Mouse (Mus musculus) liver, embryonic 11.5 days (tissue): ENCODE results near the gene Rarres1. TPM values are rescaled to one million over a fixed set of nuclear protein-coding genes. Genes with fewer than 3 reads are reported as not detected.
A peak's percentile ranks its signal among the peaks of the same experiment; 100 is the strongest.

Experiments used
- ATAC-seq: fragments of 200-750 bp; cut with Nextera tagmentation; replicated peaks from 2 replicates; pipeline ENCODE4 v1.8.0; 2017; ENCODE audit warnings: moderate number of reproducible peaks, mild to moderate bottlenecking, moderate TSS enrichment, moderate library complexity; ENCODE audit not compliant: low FRiP score
- DNase-seq: peaks from one replicate; pipeline ENCODE4 v3.0.0-alpha.2; 2017; ENCODE audit warnings: low spot score
- H3K27ac ChIP-seq: fragments of 300-500 bp; sonication (generic); 2 replicates; pipeline ENCODE4 v1.5.1; 2014; ENCODE audit warnings: mild to moderate bottlenecking, low read depth, low read length, control low read depth
- H3K27me3 ChIP-seq: fragments of 300-500 bp; sonication (generic); replicated peaks from 2 replicates; pipeline ENCODE4 v1.6.1; 2014; ENCODE audit warnings: low read length, mixed read lengths; ENCODE audit not compliant: control insufficient read depth, insufficient read depth
- H3K36me3 ChIP-seq: fragments of 300-500 bp; sonication (generic); 2 replicates; pipeline ENCODE4 v1.6.1; 2014; ENCODE audit warnings: mild to moderate bottlenecking, low read length, moderate library complexity, mixed read lengths; ENCODE audit not compliant: control insufficient read depth, insufficient read depth
- H3K4me1 ChIP-seq: fragments of 300-500 bp; sonication (generic); replicated peaks from 2 replicates; pipeline ENCODE4 v1.6.1; 2014; ENCODE audit warnings: low read length, mixed read lengths; ENCODE audit not compliant: control insufficient read depth, insufficient read depth
- H3K4me2 ChIP-seq: fragments of 300-500 bp; sonication (generic); 2 replicates; pipeline ENCODE4 v1.6.1; 2014; ENCODE audit warnings: mild to moderate bottlenecking, control low read depth, moderate library complexity
- H3K4me3 ChIP-seq: fragments of 300-500 bp; sonication (generic); 2 replicates; pipeline ENCODE4 v1.5.1; 2014; ENCODE audit warnings: low read depth, low read length, control low read depth
- H3K9ac ChIP-seq: fragments of 300-500 bp; sonication (generic); 2 replicates; pipeline ENCODE4 v1.6.1; 2014; ENCODE audit warnings: low read depth, low read length, control low read depth
- H3K9me3 ChIP-seq: fragments of 300-500 bp; sonication (generic); 2 replicates; pipeline ENCODE4 v1.6.1; 2016; ENCODE audit warnings: low read length, inconsistent platforms, mixed read lengths; ENCODE audit not compliant: control insufficient read depth
- WGBS: fragments of 180-500 bp; shearing (Covaris S2); extraction: QIAGEN DNeasy Blood & Tissue Kit; methylation state at CpG from one replicate; pipeline ENCODE4 v1.1.7; 2014; 5-methylcytosine and 5-hydroxymethylcytosine counted together
- polyA plus RNA-seq: library from polyadenylated mRNA; unstranded; fragments of >200 nt; fragmentation: Nextera tagmentation; extraction: Ambion mirVana; gene quantifications from 2 replicates; pipeline ENCODE4 v1.2.1, GENCODE M21; 2014

Gene Rarres1
- polyA plus RNA-seq, 1 experiment from 2014 or later: 3.4 TPM

- Histone ChIP-seq H3K4me2 (no peak overlapping the region), H3K4me1 (no peaks in the 10 kb centered on the region), H3K27me3 (no peaks in the 10 kb centered on the region), H3K9ac (no peak overlapping the region), H3K36me3 (peaks cover 3% of the 10 kb centered on the region; the same call in 1 of the 2 replicates), H3K27ac (no peak overlapping the region), H3K4me3 (no peak overlapping the region), H3K9me3 (no peaks in the 10 kb centered on the region)
- DNase-seq (no peak), ATAC-seq (no peak)
- 89% methylated on average over 11 of the region's 11 CpGs for WGBS
Measured at GRCm38 (mm10) chr3:67479806-67480205, 35.5 kb downstream of the Rarres1 start.

- no peak for DNase-seq
- ATAC-seq: no peak
- 87% methylated on average over 6 of the region's 6 CpGs for WGBS
Measured at GRCm38 (mm10) chr3:67473438-67473837, 41.9 kb downstream of the Rarres1 start.

GRCm38 (mm10) chr3:67471408-67472127 is 43.8 kb downstream of the Rarres1 start:
- Histone ChIP-seq H3K9me3 (no peaks in the 10 kb centered on the region), H3K4me3 (no peak overlapping the region), H3K27me3 (no peaks in the 10 kb centered on the region), H3K9ac (no peak overlapping the region), H3K4me1 (peaks cover 9% of the 10 kb centered on the region), H3K36me3 (peaks cover 15% of the 10 kb centered on the region; the same call in 1 of the 2 replicates), H3K4me2 (no peak overlapping the region), H3K27ac (no peak overlapping the region)
- WGBS: 52% methylated on average over 4 of the region's 4 CpGs
- DNase-seq (no peak), ATAC-seq (peak; percentile 88)

More at GRCm38 (mm10) chr3:67473438-67473837, 41.9 kb downstream of the Rarres1 start:
- Histone ChIP-seq H3K4me2 (no peak overlapping the region), H3K4me3 (no peak overlapping the region), H3K9ac (no peak overlapping the region), H3K4me1 (peaks cover 9% of the 10 kb centered on the region), H3K27me3 (no peaks in the 10 kb centered on the region), H3K27ac (no peak overlapping the region), H3K36me3 (peaks cover 11% of the 10 kb centered on the region; the same call in 1 of the 2 replicates), H3K9me3 (no peaks in the 10 kb centered on the region)

- no peak for ATAC-seq
- Histone ChIP-seq H3K4me2 (no peak overlapping the region), H3K4me1 (peaks cover 9% of the 10 kb centered on the region), H3K4me3 (no peak overlapping the region), H3K9me3 (no peaks in the 10 kb centered on the region), H3K27me3 (no peaks in the 10 kb centered on the region), H3K36me3 (peaks cover 12% of the 10 kb centered on the region; the same call in 1 of the 2 replicates), H3K9ac (no peak overlapping the region), H3K27ac (no peak overlapping the region)
- no peak for DNase-seq
- WGBS: 91% methylated on average over 2 of the region's 2 CpGs
Measured at GRCm38 (mm10) chr3:67467281-67467680, 48.0 kb downstream of the Rarres1 start.

- no peak for ATAC-seq
- no peak for DNase-seq
- Histone ChIP-seq H3K4me3 (no peak overlapping the region), H3K9ac (no peak overlapping the region), H3K36me3 (peaks cover 12% of the 10 kb centered on the region; the same call in 1 of the 2 replicates), H3K4me2 (no peak overlapping the region), H3K9me3 (no peaks in the 10 kb centered on the region), H3K4me1 (peaks cover 2% of the 10 kb centered on the region), H3K27ac (no peak overlapping the region), H3K27me3 (no peaks in the 10 kb centered on the region)
- WGBS: 90% methylated on average over 5 of the region's 5 CpGs
Measured at GRCm38 (mm10) chr3:67466576-67466975, 48.7 kb downstream of the Rarres1 start.

GRCm38 (mm10) chr3:67463450-67464372 is 51.6 kb downstream of the Rarres1 start, which contains the start of gene Lxn:
TSS of gene Lxn (minus strand) at chr3:67463926.
- H3K4me3 ChIP-seq: peak within 1 kb of the TSS; percentile 67
- peak within 1 kb of the TSS; percentile 87 for H3K4me2 ChIP-seq
- no peaks in the 10 kb centered on the region for H3K27me3 ChIP-seq
- H3K9ac ChIP-seq: peak within 1 kb of the TSS; percentile 67
- no peaks in the 10 kb centered on the region for H3K9me3 ChIP-seq
- DNase-seq (peak; percentile 76), ATAC-seq (peak; percentile 87)
- H3K27ac ChIP-seq: peak within 1 kb of the TSS; percentile 48
- H3K4me1 ChIP-seq: no peaks in the 10 kb centered on the region; the same call in 1 of the 2 replicates
- 1% methylated on average over 42 of the region's 43 CpGs for WGBS
- peaks cover 9% of the 10 kb centered on the region for H3K36me3 ChIP-seq

GRCm38 (mm10) chr3:67463001-67463400 is 52.3 kb downstream of the Rarres1 start:
- Histone ChIP-seq H3K9ac (peak overlapping the region; percentile 67), H3K4me2 (peak overlapping the region; percentile 87), H3K4me3 (peak overlapping the region; percentile 67), H3K27me3 (no peaks in the 10 kb centered on the region), H3K4me1 (no peaks in the 10 kb centered on the region; the same call in 1 of the 2 replicates), H3K9me3 (no peaks in the 10 kb centered on the region), H3K36me3 (peaks cover 13% of the 10 kb centered on the region), H3K27ac (peak overlapping the region; percentile 48; the same call in 1 of the 2 replicates)
- no peak for DNase-seq
- 7% methylated on average over 12 of the region's 12 CpGs for WGBS
- no peak for ATAC-seq

- Histone ChIP-seq H3K4me1 (no peaks in the 10 kb centered on the region; the same call in 1 of the 2 replicates), H3K27me3 (no peaks in the 10 kb centered on the region), H3K4me3 (peak overlapping the region; percentile 67), H3K27ac (no peak overlapping the region), H3K9ac (no peak overlapping the region), H3K9me3 (no peaks in the 10 kb centered on the region), H3K4me2 (peak overlapping the region; percentile 87), H3K36me3 (peaks cover 12% of the 10 kb centered on the region)
- DNase-seq (no peak), ATAC-seq (no peak)
- 63% methylated on average over 10 of the region's 10 CpGs for WGBS
Measured at GRCm38 (mm10) chr3:67462578-67462977, 52.7 kb downstream of the Rarres1 start.
